9 mouse cellular contexts compared by ENCODE assay signal in the genomic region with DNA sequence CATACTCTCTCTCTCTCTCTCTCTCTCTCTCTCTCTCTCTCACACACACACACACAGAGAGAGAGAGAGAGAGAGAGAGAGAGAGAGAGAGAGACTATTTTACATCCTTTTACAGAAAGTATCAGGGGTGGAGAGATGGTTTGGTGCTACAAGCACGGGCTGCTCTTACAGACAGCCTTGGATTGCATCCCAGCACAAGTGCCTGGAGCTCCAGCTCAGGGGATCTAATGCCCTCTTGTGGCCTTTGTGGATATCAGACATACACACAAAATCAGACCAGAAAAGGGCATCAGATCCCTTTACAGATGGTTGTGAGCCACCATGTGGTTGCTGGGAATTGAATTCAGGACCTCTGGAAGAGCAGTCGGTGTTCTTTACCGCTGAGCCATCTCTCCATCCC. TPM values are rescaled to one million over a fixed set of nuclear protein-coding genes. Genes with fewer than 3 reads are reported as not detected.
DNase-seq lines count a peak whose midpoint lies in the region; ATAC-seq and TF ChIP-seq lines count a peak whose summit lies in the region.
"Not testable (repeated sequence)": the region's sequence is repeated elsewhere in the genome, so short reads cannot be mapped to it uniquely, and the experiment has no call there.
"Had no signal": no experiment of that assay in that cellular context is flagged by ENCODE, and none has a peak within 500 bp of the region (broad histone marks: within the 10 kb centered on the region; RNA-seq: fewer than 3 reads in every experiment).

No protein-coding gene starts in this region.

- H3K4me3 ChIP-seq in forebrain, embryonic 13.5 days; lung, adult 2 months (replicated peaks; ENCODE audit: extremely low read depth, low read depth, low read length); neural tube, embryonic 14.5 days (ENCODE audit: low read depth, low read length): not testable (repeated sequence)

- not testable (repeated sequence) for H3K4me1 ChIP-seq in forebrain, embryonic 13.5 days; lung, adult 2 months (ENCODE audit: control insufficient read depth, insufficient read depth, low read length); neural tube, embryonic 14.5 days (ENCODE audit: control insufficient read depth, insufficient read depth, low read length)

- not testable (repeated sequence) for H3K36me3 ChIP-seq in forebrain, embryonic 13.5 days (ENCODE audit: poor library complexity, severe bottlenecking); neural tube, embryonic 14.5 days (ENCODE audit: control insufficient read depth, insufficient read depth, low read length)

- H3K9me3 ChIP-seq in forebrain, embryonic 13.5 days (replicated peaks); neural tube, embryonic 14.5 days (ENCODE audit: control insufficient read depth, low read length): not testable (repeated sequence)

- TF ChIP-seq CTCF in lung, adult 2 months (IDR thresholded peaks at IDR 0.05; ENCODE audit: insufficient read depth, low read length), result peak; percentile 87

- H3K27ac ChIP-seq in forebrain, embryonic 13.5 days; neural tube, embryonic 14.5 days (ENCODE audit: low read depth, low read length): not testable (repeated sequence)

- not testable (repeated sequence) for H3K9ac ChIP-seq in forebrain, embryonic 13.5 days; neural tube, embryonic 14.5 days (replicated peaks; ENCODE audit: low read depth, low read length)

- ATAC-seq in forebrain, embryonic 13.5 days, result peak; percentile 72; the same call in 1 of the 2 replicates
- ATAC-seq in hematopoietic stem cell, adult 5-6 weeks (replicated peaks in 1 of 2; ENCODE audit: insufficient read depth in 1 of 2, low FRiP score in 2 of 2, low TSS enrichment in 1 of 2, low read depth in 1 of 2, poor library complexity in 2 of 2, severe bottlenecking in 2 of 2), result peak; percentile 77 to 86
- ATAC-seq in neural tube, embryonic 14.5 days (ENCODE audit: low read depth), result peak; percentile 80

- not testable (repeated sequence) for H3K27me3 ChIP-seq in forebrain, embryonic 13.5 days; neural tube, embryonic 14.5 days (ENCODE audit: control insufficient read depth, insufficient read depth, low read length)

- not testable (repeated sequence) for TF ChIP-seq POLR2A in lung, adult 2 months (IDR thresholded peaks at IDR 0.05; ENCODE audit: borderline replicate concordance, extremely low read depth, low read depth, low read length)

- not testable (repeated sequence) for H3K4me2 ChIP-seq in forebrain, embryonic 13.5 days; neural tube, embryonic 14.5 days (ENCODE audit: low read depth, low read length)

- peak; percentile 94 for DNase-seq in ES-CJ7 (ENCODE audit: low read depth, low spot score)
- DNase-seq in cerebellum, adult 11 months, result peak; percentile 64
- peak; percentile 76 to 82 for DNase-seq in kidney, postnatal 36 days
- not testable (repeated sequence) for DNase-seq in lung, adult 2 months
- DNase-seq in thymus, postnatal 0 days (ENCODE audit: low spot score), result peak; percentile 84

- 5% methylated on average over 3 of the region's 3 CpGs for WGBS in forebrain, embryonic 13.5 days
- 5% methylated on average over 3 of the region's 3 CpGs for WGBS in lung, adult 2 months
- WGBS in neural tube, embryonic 14.5 days, result 3% methylated on average over 3 of the region's 3 CpGs

RNA-seq across cellular contexts. Expression of gene Cd164, which starts 13.8 kb away (rescaled TPM):
- polyA plus RNA-seq in forebrain, embryonic 13.5 days (2015; fragmentation: Nextera tagmentation; extraction: Ambion mirVana), result 78.2 and 81.7 TPM in 2 replicates
- 144 and 160 TPM in 2 replicates for total RNA-seq in hematopoietic stem cell, adult 5-6 weeks (2017)
- polyA plus RNA-seq in lung, adult 2 months (2012; rRNA removed), result 93.4 and 131 TPM in 2 replicates
- 44.6 and 65.9 TPM in 2 replicates for polyA plus RNA-seq in neural tube, embryonic 14.5 days (2014; fragmentation: Nextera tagmentation; extraction: Ambion mirVana)
- 259 TPM in 2 replicates for polyA plus RNA-seq in thymus, postnatal 0 days (2015; fragmentation: Nextera tagmentation; extraction: Ambion mirVana)

RNA-seq across cellular contexts. Expression of gene Ppil6, which starts 15.2 kb away (rescaled TPM):
- polyA plus RNA-seq in forebrain, embryonic 13.5 days (2015; fragmentation: Nextera tagmentation; extraction: Ambion mirVana), result 1.8 and 1.9 TPM in 2 replicates
- 1.4 TPM in 1 of 2 replicates, not detected in the other for total RNA-seq in hematopoietic stem cell, adult 5-6 weeks (2017)
- 2.4 and 4.2 TPM in 2 replicates for polyA plus RNA-seq in lung, adult 2 months (2012; rRNA removed)
- 1.7 and 3.5 TPM in 2 replicates for polyA plus RNA-seq in neural tube, embryonic 14.5 days (2014; fragmentation: Nextera tagmentation; extraction: Ambion mirVana)
- polyA plus RNA-seq in thymus, postnatal 0 days (2015; fragmentation: Nextera tagmentation; extraction: Ambion mirVana), result 1.2 and 1.4 TPM in 2 replicates
- polyA plus RNA-seq: liver, embryonic 16.5 days had no signal

RNA-seq across cellular contexts. Expression of gene Smpd2, which starts 15.3 kb away (rescaled TPM):
- 40.6 and 49.8 TPM in 2 replicates for polyA plus RNA-seq in forebrain, embryonic 13.5 days (2015; fragmentation: Nextera tagmentation; extraction: Ambion mirVana)
- total RNA-seq in hematopoietic stem cell, adult 5-6 weeks (2017), result 15.0 and 19.4 TPM in 2 replicates
- 67.9 and 72.7 TPM in 2 replicates for polyA plus RNA-seq in lung, adult 2 months (2012; rRNA removed)
- 30.6 and 34.3 TPM in 2 replicates for polyA plus RNA-seq in neural tube, embryonic 14.5 days (2014; fragmentation: Nextera tagmentation; extraction: Ambion mirVana)
- polyA plus RNA-seq in thymus, postnatal 0 days (2015; fragmentation: Nextera tagmentation; extraction: Ambion mirVana), result 53.7 and 57.5 TPM in 2 replicates

RNA-seq across cellular contexts. Expression of gene Mical1, which starts 29.3 kb away (rescaled TPM):
- 35.9 and 41.9 TPM in 2 replicates for polyA plus RNA-seq in forebrain, embryonic 13.5 days (2015; fragmentation: Nextera tagmentation; extraction: Ambion mirVana)
- total RNA-seq in hematopoietic stem cell, adult 5-6 weeks (2017), result 15.6 and 43.6 TPM in 2 replicates
- 56.3 and 70.7 TPM in 2 replicates for polyA plus RNA-seq in lung, adult 2 months (2012; rRNA removed)
- polyA plus RNA-seq in neural tube, embryonic 14.5 days (2014; fragmentation: Nextera tagmentation; extraction: Ambion mirVana), result 19.8 and 31.9 TPM in 2 replicates
- polyA plus RNA-seq in thymus, postnatal 0 days (2015; fragmentation: Nextera tagmentation; extraction: Ambion mirVana), result 72.9 and 82.9 TPM in 2 replicates

RNA-seq across cellular contexts. Expression of gene Zbtb24, which starts 55.3 kb away (rescaled TPM):
- 19.1 and 19.8 TPM in 2 replicates for polyA plus RNA-seq in forebrain, embryonic 13.5 days (2015; fragmentation: Nextera tagmentation; extraction: Ambion mirVana)
- 23.9 and 33.7 TPM in 2 replicates for total RNA-seq in hematopoietic stem cell, adult 5-6 weeks (2017)
- 13.1 and 14.5 TPM in 2 replicates for polyA plus RNA-seq in lung, adult 2 months (2012; rRNA removed)
- 16.9 and 20.0 TPM in 2 replicates for polyA plus RNA-seq in neural tube, embryonic 14.5 days (2014; fragmentation: Nextera tagmentation; extraction: Ambion mirVana)
- 23.3 and 23.8 TPM in 2 replicates for polyA plus RNA-seq in thymus, postnatal 0 days (2015; fragmentation: Nextera tagmentation; extraction: Ambion mirVana)
